In the genomic region with DNA sequence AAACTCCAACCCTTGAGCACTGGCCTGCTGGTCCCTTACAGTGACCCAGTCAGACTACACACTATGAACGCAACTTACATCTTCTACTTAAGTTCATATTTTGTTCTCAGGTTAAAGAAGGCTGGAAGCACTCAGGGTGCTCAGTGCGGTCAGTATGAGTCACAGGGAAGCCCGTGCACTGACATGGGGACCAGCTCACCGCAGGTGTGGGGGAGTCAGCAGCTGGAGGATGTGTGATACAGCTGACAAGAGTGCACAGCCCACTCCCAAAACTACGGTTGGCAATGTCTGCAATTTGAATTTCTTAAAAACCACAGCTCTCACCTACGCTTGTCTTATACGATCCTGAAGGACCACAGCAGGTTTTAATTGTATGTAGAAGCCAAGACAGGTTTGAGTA, we compare ENCODE assay signal across 15 mouse cellular contexts. TPM values are rescaled to one million over a fixed set of nuclear protein-coding genes. Genes with fewer than 3 reads are reported as not detected.
"Had no signal": no experiment of that assay in that cellular context is flagged by ENCODE, and none has a peak within 500 bp of the region (broad histone marks: within the 10 kb centered on the region; RNA-seq: fewer than 3 reads in every experiment).

No protein-coding gene starts in this region.

- H3K4me3 ChIP-seq: limb, embryonic 12.5 days; midbrain, embryonic 12.5 days; neural tube, embryonic 15.5 days had no signal

- H3K27ac ChIP-seq: kidney, postnatal 0 days; limb, embryonic 12.5 days; liver, embryonic 14.5 days; midbrain, embryonic 12.5 days; neural tube, embryonic 15.5 days; stomach, postnatal 0 days had no signal

- H3K27me3 ChIP-seq: limb, embryonic 12.5 days; midbrain, embryonic 12.5 days; neural tube, embryonic 15.5 days had no signal

- H3K9me3 ChIP-seq: limb, embryonic 12.5 days; midbrain, embryonic 12.5 days; neural tube, embryonic 15.5 days had no signal

- DNase-seq: kidney, adult 8-10 months; kidney, postnatal 36 days; layer of hippocampus, adult 9-11 months; layer of hippocampus, postnatal 36 days; liver; lung, adult 18-20 months; thymus, postnatal 14 days had no signal

- H3K4me1 ChIP-seq: neural tube, embryonic 15.5 days had no signal

- H3K9ac ChIP-seq: limb, embryonic 12.5 days; liver, embryonic 14.5 days; midbrain, embryonic 12.5 days; neural tube, embryonic 15.5 days had no signal

- H3K4me2 ChIP-seq: limb, embryonic 12.5 days; midbrain, embryonic 12.5 days; neural tube, embryonic 15.5 days had no signal

- ATAC-seq: midbrain, embryonic 16.5 days had no signal

RNA-seq across cellular contexts. Expression of a gene that starts 36.1 kb away (rescaled TPM):
- total RNA-seq: megakaryocyte-erythroid progenitor cell, adult 5-6 weeks had no signal
